ENCODE assay signal across 20 mouse cellular contexts in genomic region chr5:140853723-140854122, GRCm38 (mm10).
"Had no signal": no experiment of that assay in that cellular context is flagged by ENCODE, and none has a peak within 500 bp of the region (broad histone marks: within the 10 kb centered on the region; RNA-seq: fewer than 3 reads in every experiment).

No protein-coding gene starts in this region.

- H3K4me2 ChIP-seq: kidney, embryonic 15.5 days; midbrain, embryonic 13.5 days; neural tube, embryonic 13.5 days had no signal

- H3K9me3 ChIP-seq: kidney, embryonic 15.5 days; liver, embryonic 13.5 days; megakaryocyte, embryonic 14.5 days; midbrain, embryonic 13.5 days; neural tube, embryonic 13.5 days had no signal

- ATAC-seq: midbrain, embryonic 13.5 days; midbrain, embryonic 16.5 days had no signal

- H3K4me3 ChIP-seq: kidney, embryonic 15.5 days; left cerebral cortex, adult 2 months; liver, embryonic 13.5 days; megakaryocyte, embryonic 14.5 days; midbrain, embryonic 10.5 days; midbrain, embryonic 13.5 days; myocyte; neural tube, embryonic 13.5 days had no signal

- H3K4me1 ChIP-seq: megakaryocyte, embryonic 14.5 days; midbrain, embryonic 13.5 days had no signal

- H3K36me3 ChIP-seq: kidney, embryonic 15.5 days; liver, embryonic 13.5 days; midbrain, embryonic 10.5 days; midbrain, embryonic 13.5 days; neural tube, embryonic 13.5 days had no signal

- H3K27me3 ChIP-seq: liver, embryonic 13.5 days; midbrain, embryonic 13.5 days had no signal

- H3K27ac ChIP-seq: left cerebral cortex, adult 2 months; liver, embryonic 13.5 days; midbrain, embryonic 10.5 days; midbrain, embryonic 13.5 days had no signal

- DNase-seq: kidney, adult 11 months; kidney, adult 8-10 months; kidney, postnatal 10 days; kidney, postnatal 36 days; layer of hippocampus, postnatal 36 days; liver, embryonic 13.5 days; lung, postnatal 10 days; lung, postnatal 36 days; retina, postnatal 1 day; right cerebral cortex, postnatal 25 days; thymus, adult 18-20 months; thymus, postnatal 36 days had no signal

- H3K9ac ChIP-seq: kidney, embryonic 15.5 days; liver, embryonic 13.5 days; midbrain, embryonic 13.5 days; neural tube, embryonic 13.5 days had no signal
